Mouse (Mus musculus) forebrain, embryonic 16.5 days (tissue): ENCODE results near the gene Sde2. TPM values are rescaled to one million over a fixed set of nuclear protein-coding genes. Genes with fewer than 3 reads are reported as not detected.
"Not testable (repeated sequence)": the region's sequence is repeated elsewhere in the genome, so short reads cannot be mapped to it uniquely, and the experiment has no call there.

ENCODE experiments used
- ATAC-seq: fragments of 200-750 bp; cut with Nextera tagmentation; 2 replicates; pipeline ENCODE4 v1.8.0; 2017; ENCODE audit warnings: mild to moderate bottlenecking, moderate library complexity
- H3K27ac ChIP-seq: fragments of 300-500 bp; sonication (generic); 2 replicates; pipeline ENCODE4 v1.5.1; 2014; ENCODE audit warnings: low read length, control low read depth
- H3K27me3 ChIP-seq: fragments of 300-500 bp; sonication (generic); replicated peaks from 2 replicates; pipeline ENCODE4 v1.6.1; 2014; ENCODE audit warnings: low read length; ENCODE audit not compliant: control insufficient read depth, insufficient read depth
- H3K36me3 ChIP-seq: fragments of 300-500 bp; sonication (generic); 2 replicates; pipeline ENCODE4 v1.6.1; 2014; ENCODE audit not compliant: control insufficient read depth, insufficient read depth
- H3K4me1 ChIP-seq: fragments of 300-500 bp; sonication (generic); replicated peaks from 2 replicates; pipeline ENCODE4 v1.6.1; 2014; ENCODE audit warnings: low read length; ENCODE audit not compliant: control insufficient read depth, insufficient read depth
- H3K4me2 ChIP-seq: fragments of 300-500 bp; sonication (generic); 2 replicates; pipeline ENCODE4 v1.6.1; 2014; ENCODE audit warnings: mild to moderate bottlenecking, low read length, control low read depth
- H3K4me3 ChIP-seq: fragments of 300-500 bp; sonication (generic); replicated peaks from 2 replicates; pipeline ENCODE4 v1.5.1; 2014; ENCODE audit warnings: mild to moderate bottlenecking, low read length, control low read depth
- H3K9ac ChIP-seq: fragments of 300-500 bp; sonication (generic); replicated peaks from 2 replicates; pipeline ENCODE4 v1.6.1; 2014; ENCODE audit warnings: low read depth, low read length, control low read depth
- H3K9me3 ChIP-seq: fragments of 300-500 bp; sonication (generic); 2 replicates; pipeline ENCODE4 v1.6.1; 2016; ENCODE audit warnings: low read length; ENCODE audit not compliant: control insufficient read depth
- WGBS: fragments of 180-500 bp; shearing (Covaris S2); extraction: QIAGEN DNeasy Blood & Tissue Kit; methylation state at CpG from one replicate; pipeline ENCODE4 v1.1.7; 2014; 5-methylcytosine and 5-hydroxymethylcytosine counted together
- polyA plus RNA-seq: library from polyadenylated mRNA; unstranded; fragments of >200 nt; fragmentation: Nextera tagmentation; extraction: Ambion mirVana; gene quantifications from 2 replicates; pipeline ENCODE4 v1.2.1, GENCODE M21; 2015

Sde2 gene
- polyA plus RNA-seq, 1 experiment from 2014 or later = 36.6 TPM

- ATAC-seq = no peak
- H3K9ac ChIP-seq = no peak overlapping the region
- no peaks in the 10 kb centered on the region for H3K36me3 ChIP-seq
- H3K27me3 ChIP-seq = no peaks in the 10 kb centered on the region
- H3K4me2 ChIP-seq = no peak overlapping the region
- no peak overlapping the region for H3K4me3 ChIP-seq
- no peaks in the 10 kb centered on the region for H3K9me3 ChIP-seq
- WGBS = 82% methylated on average over 11 of the region's 11 CpGs
- no peak overlapping the region for H3K27ac ChIP-seq
- no peaks in the 10 kb centered on the region for H3K4me1 ChIP-seq
These were observed 20.8 kb upstream of the Sde2 start for GRCm38 (mm10) chr1:180830175-180830574.

- Histone ChIP-seq H3K4me2 (no peak overlapping the region), H3K27ac (no peak overlapping the region), H3K9ac (no peak overlapping the region), H3K4me3 (no peak overlapping the region), H3K4me1 (no peaks in the 10 kb centered on the region), H3K9me3 (no peaks in the 10 kb centered on the region), H3K27me3 (no peaks in the 10 kb centered on the region), H3K36me3 (no peaks in the 10 kb centered on the region)
- WGBS = 65% methylated on average over 14 of the region's 14 CpGs
- no peak for ATAC-seq
These were observed 20.2 kb upstream of the Sde2 start for GRCm38 (mm10) chr1:180830588-180831346.

- no peak for ATAC-seq
These were observed 15.5 kb upstream of the Sde2 start for GRCm38 (mm10) chr1:180835273-180836015.

GRCm38 (mm10) chr1:180836467-180836866 is 14.5 kb upstream of the Sde2 start:
- 92% methylated on average over 5 of the region's 8 CpGs for WGBS
- not testable (repeated sequence) for H3K27me3 ChIP-seq, ATAC-seq, H3K36me3 ChIP-seq, H3K9me3 ChIP-seq, H3K4me1 ChIP-seq, H3K4me3 ChIP-seq, H3K4me2 ChIP-seq, H3K9ac ChIP-seq, H3K27ac ChIP-seq

More at GRCm38 (mm10) chr1:180835273-180836015, 15.5 kb upstream of the Sde2 start:
- no peak overlapping the region for H3K4me2 ChIP-seq
- 87% methylated on average over 10 of the region's 10 CpGs for WGBS
- no peaks in the 10 kb centered on the region for H3K4me1 ChIP-seq
- H3K9ac ChIP-seq = no peak overlapping the region
- no peaks in the 10 kb centered on the region for H3K9me3 ChIP-seq
- no peaks in the 10 kb centered on the region for H3K36me3 ChIP-seq
- no peaks in the 10 kb centered on the region for H3K27me3 ChIP-seq
- H3K4me3 ChIP-seq = no peak overlapping the region
- H3K27ac ChIP-seq = no peak overlapping the region

- no peaks in the 10 kb centered on the region for H3K36me3 ChIP-seq
- no peak overlapping the region for H3K4me2 ChIP-seq
- H3K9ac ChIP-seq = no peak overlapping the region
- WGBS = 92% methylated on average over 5 of the region's 5 CpGs
- no peaks in the 10 kb centered on the region for H3K9me3 ChIP-seq
- H3K4me3 ChIP-seq = no peak overlapping the region
- no peak overlapping the region for H3K27ac ChIP-seq
- H3K4me1 ChIP-seq = no peaks in the 10 kb centered on the region
- no peaks in the 10 kb centered on the region for H3K27me3 ChIP-seq
- no peak for ATAC-seq
These were observed 13.7 kb upstream of the Sde2 start for GRCm38 (mm10) chr1:180837186-180837585.

GRCm38 (mm10) chr1:180838014-180838413 is 12.9 kb upstream of the Sde2 start:
- H3K4me2 ChIP-seq = no peak overlapping the region
- H3K9me3 ChIP-seq = no peaks in the 10 kb centered on the region
- no peak overlapping the region for H3K4me3 ChIP-seq
- no peak overlapping the region for H3K27ac ChIP-seq
- H3K36me3 ChIP-seq = no peaks in the 10 kb centered on the region
- WGBS = 62% methylated on average over 6 of the region's 6 CpGs
- H3K9ac ChIP-seq = no peak overlapping the region
- H3K4me1 ChIP-seq = no peaks in the 10 kb centered on the region
- no peaks in the 10 kb centered on the region for H3K27me3 ChIP-seq
- ATAC-seq = no peak

GRCm38 (mm10) chr1:180839201-180839910 is 11.6 kb upstream of the Sde2 start:
- no peak overlapping the region for H3K4me2 ChIP-seq

GRCm38 (mm10) chr1:180841561-180842300 is 9.2 kb upstream of the Sde2 start:
- 87% methylated on average over 8 of the region's 8 CpGs for WGBS
- H3K36me3 ChIP-seq = no peaks in the 10 kb centered on the region
- H3K9ac ChIP-seq = no peak overlapping the region
- no peak for ATAC-seq
- H3K27ac ChIP-seq = no peak overlapping the region
- H3K4me2 ChIP-seq = no peak overlapping the region
- no peak overlapping the region for H3K4me3 ChIP-seq
- H3K27me3 ChIP-seq = no peaks in the 10 kb centered on the region
- H3K9me3 ChIP-seq = no peaks in the 10 kb centered on the region
- no peaks in the 10 kb centered on the region for H3K4me1 ChIP-seq

More at GRCm38 (mm10) chr1:180839201-180839910, 11.6 kb upstream of the Sde2 start:
- Histone ChIP-seq H3K27ac (no peak overlapping the region), H3K4me3 (no peak overlapping the region), H3K9me3 (no peaks in the 10 kb centered on the region), H3K4me1 (no peaks in the 10 kb centered on the region), H3K36me3 (no peaks in the 10 kb centered on the region), H3K27me3 (no peaks in the 10 kb centered on the region), H3K9ac (no peak overlapping the region)
- WGBS = 64% methylated on average over 8 of the region's 8 CpGs
- ATAC-seq = no peak
